Mouse (Mus musculus) heart, embryonic 10.5 days (tissue): ENCODE measurements around the gene Sptbn1. TPM values are rescaled to one million over a fixed set of nuclear protein-coding genes. Genes with fewer than 3 reads are reported as not detected.

ENCODE experiments used
- DNase-seq: peaks from one replicate; pipeline ENCODE4 v3.0.0-alpha.2; 2017; ENCODE audit warnings: low spot score
- H3K27ac ChIP-seq: fragments of 300-500 bp; sonication (generic); 2 replicates; pipeline ENCODE4 v1.5.1; 2016; ENCODE audit warnings: mild to moderate bottlenecking
- H3K27me3 ChIP-seq: fragments of 300-500 bp; sonication (generic); 2 replicates; pipeline ENCODE4 v1.6.1; 2016; ENCODE audit warnings: mild to moderate bottlenecking; ENCODE audit not compliant: poor library complexity, insufficient read depth, severe bottlenecking
- H3K36me3 ChIP-seq: fragments of 300-500 bp; sonication (generic); 2 replicates; pipeline ENCODE4 v1.6.1; 2016; ENCODE audit warnings: mild to moderate bottlenecking, moderate library complexity
- H3K4me1 ChIP-seq: fragments of 300-500 bp; sonication (generic); 2 replicates; pipeline ENCODE4 v1.6.1; 2016; ENCODE audit warnings: mild to moderate bottlenecking
- H3K4me3 ChIP-seq: fragments of 300-500 bp; sonication (generic); 2 replicates; pipeline ENCODE4 v1.5.1; 2016; ENCODE audit warnings: mild to moderate bottlenecking, moderate library complexity
- H3K9me3 ChIP-seq: fragments of 300-500 bp; sonication (generic); 2 replicates; pipeline ENCODE4 v1.6.1; 2016; ENCODE audit warnings: mild to moderate bottlenecking, moderate library complexity
- WGBS: fragments of 180-500 bp; shearing (Covaris S2); methylation state at CpG from one replicate; pipeline ENCODE4 v1.1.7; 2016; 5-methylcytosine and 5-hydroxymethylcytosine counted together
- polyA plus RNA-seq: library from polyadenylated mRNA; unstranded; fragments of >200 nt; fragmentation: Nextera tagmentation; extraction: Ambion mirVana; gene quantifications from 2 replicates; pipeline ENCODE4 v1.2.1, GENCODE M21; 2016

Gene Sptbn1
- polyA plus RNA-seq, 1 experiment from 2014 or later, result 115 TPM

GRCm38 (mm10) chr11:30155887-30156286 is 112.1 kb downstream of the Sptbn1 start:
- WGBS, result 71% methylated on average over 2 of the region's 2 CpGs
- no peaks in the 10 kb centered on the region for H3K9me3 ChIP-seq
- peaks cover 48% of the 10 kb centered on the region for H3K36me3 ChIP-seq
- no peak overlapping the region for H3K4me3 ChIP-seq
- no peak for DNase-seq
- H3K27ac ChIP-seq, result peak overlapping the region; percentile 36; the same call in 1 of the 2 replicates
- H3K4me1 ChIP-seq, result peaks cover 64% of the 10 kb centered on the region
- no peaks in the 10 kb centered on the region for H3K27me3 ChIP-seq

- DNase-seq, result no peak
- no peaks in the 10 kb centered on the region for H3K27me3 ChIP-seq
- H3K9me3 ChIP-seq, result no peaks in the 10 kb centered on the region
- no peak overlapping the region for H3K4me3 ChIP-seq
- peaks cover 56% of the 10 kb centered on the region for H3K36me3 ChIP-seq
- peaks cover 55% of the 10 kb centered on the region for H3K4me1 ChIP-seq
- WGBS, result 23% methylated on average over 2 of the region's 2 CpGs
- no peak overlapping the region for H3K27ac ChIP-seq
These were observed 113.0 kb downstream of the Sptbn1 start for GRCm38 (mm10) chr11:30154980-30155379.

GRCm38 (mm10) chr11:30148888-30149287 is 119.1 kb downstream of the Sptbn1 start:
- Histone ChIP-seq H3K9me3 (no peaks in the 10 kb centered on the region), H3K27ac (no peak overlapping the region), H3K36me3 (peaks cover 92% of the 10 kb centered on the region), H3K4me3 (no peak overlapping the region), H3K27me3 (no peaks in the 10 kb centered on the region), H3K4me1 (peaks cover 9% of the 10 kb centered on the region)
- no peak for DNase-seq
- 72% methylated on average over 5 of the region's 5 CpGs for WGBS

GRCm38 (mm10) chr11:30148378-30148777 is 119.6 kb downstream of the Sptbn1 start:
- Histone ChIP-seq H3K4me3 (no peak overlapping the region), H3K4me1 (peaks cover 4% of the 10 kb centered on the region; the same call in 1 of the 2 replicates), H3K9me3 (no peaks in the 10 kb centered on the region), H3K27me3 (no peaks in the 10 kb centered on the region), H3K27ac (no peak overlapping the region), H3K36me3 (peaks cover 92% of the 10 kb centered on the region)
- no peak for DNase-seq

GRCm38 (mm10) chr11:30147882-30148281 is 120.1 kb downstream of the Sptbn1 start:
- H3K9me3 ChIP-seq, result no peaks in the 10 kb centered on the region
- H3K4me3 ChIP-seq, result no peak overlapping the region
- H3K27me3 ChIP-seq, result no peaks in the 10 kb centered on the region
- H3K4me1 ChIP-seq, result no peaks in the 10 kb centered on the region
- WGBS, result 88% methylated on average over 1 of the region's 1 CpGs
- no peak for DNase-seq
- H3K36me3 ChIP-seq, result peaks cover 92% of the 10 kb centered on the region
- H3K27ac ChIP-seq, result no peak overlapping the region

GRCm38 (mm10) chr11:30143090-30143489 is 124.9 kb downstream of the Sptbn1 start:
- WGBS, result 82% methylated on average over 6 of the region's 6 CpGs
- Histone ChIP-seq H3K4me3 (no peak overlapping the region), H3K9me3 (no peaks in the 10 kb centered on the region), H3K27me3 (no peaks in the 10 kb centered on the region), H3K4me1 (no peaks in the 10 kb centered on the region), H3K27ac (no peak overlapping the region), H3K36me3 (peaks cover 99% of the 10 kb centered on the region)
- DNase-seq, result no peak

GRCm38 (mm10) chr11:30139165-30139826 is 128.7 kb downstream of the Sptbn1 start:
- Histone ChIP-seq H3K9me3 (no peaks in the 10 kb centered on the region), H3K36me3 (peaks cover 99% of the 10 kb centered on the region), H3K27ac (0 out of 2 replicates have a peak overlapping the region, but pooled peaks have one; percentile 13), H3K4me1 (no peaks in the 10 kb centered on the region), H3K4me3 (no peak overlapping the region), H3K27me3 (no peaks in the 10 kb centered on the region)
- 60% methylated on average over 17 of the region's 17 CpGs for WGBS
- no peak for DNase-seq

GRCm38 (mm10) chr11:30137081-30137480 is 130.9 kb downstream of the Sptbn1 start:
- Histone ChIP-seq H3K4me3 (no peak overlapping the region), H3K9me3 (no peaks in the 10 kb centered on the region), H3K27me3 (no peaks in the 10 kb centered on the region), H3K4me1 (no peaks in the 10 kb centered on the region), H3K27ac (no peak overlapping the region), H3K36me3 (peaks cover 100% of the 10 kb centered on the region)
- 79% methylated on average over 12 of the region's 12 CpGs for WGBS
- no peak for DNase-seq

GRCm38 (mm10) chr11:30134058-30134457 is 133.9 kb downstream of the Sptbn1 start:
- Histone ChIP-seq H3K36me3 (peaks cover 98% of the 10 kb centered on the region), H3K9me3 (no peaks in the 10 kb centered on the region), H3K4me3 (no peak overlapping the region), H3K27me3 (no peaks in the 10 kb centered on the region), H3K27ac (no peak overlapping the region), H3K4me1 (no peaks in the 10 kb centered on the region)
- no peak for DNase-seq
- 66% methylated on average over 1 of the region's 1 CpGs for WGBS

GRCm38 (mm10) chr11:30132581-30132980 is 135.4 kb downstream of the Sptbn1 start:
- peaks cover 98% of the 10 kb centered on the region for H3K36me3 ChIP-seq
- no peak overlapping the region; the same call in 1 of the 2 replicates for H3K27ac ChIP-seq
- 90% methylated on average over 6 of the region's 6 CpGs for WGBS
- no peak overlapping the region for H3K4me3 ChIP-seq
- no peaks in the 10 kb centered on the region for H3K27me3 ChIP-seq
- DNase-seq, result no peak
- H3K4me1 ChIP-seq, result no peaks in the 10 kb centered on the region
- no peaks in the 10 kb centered on the region for H3K9me3 ChIP-seq

GRCm38 (mm10) chr11:30131640-30132039 is 136.3 kb downstream of the Sptbn1 start:
- H3K27me3 ChIP-seq, result no peaks in the 10 kb centered on the region
- no peaks in the 10 kb centered on the region for H3K4me1 ChIP-seq
- no peaks in the 10 kb centered on the region for H3K9me3 ChIP-seq
- 50% methylated on average over 4 of the region's 4 CpGs for WGBS
- H3K36me3 ChIP-seq, result peaks cover 97% of the 10 kb centered on the region
- no peak for DNase-seq
- H3K27ac ChIP-seq, result no peak overlapping the region
- no peak overlapping the region for H3K4me3 ChIP-seq

GRCm38 (mm10) chr11:30129339-30129738 is 138.6 kb downstream of the Sptbn1 start:
- Histone ChIP-seq H3K4me3 (no peak overlapping the region), H3K4me1 (no peaks in the 10 kb centered on the region), H3K27me3 (no peaks in the 10 kb centered on the region), H3K27ac (no peak overlapping the region), H3K9me3 (no peaks in the 10 kb centered on the region), H3K36me3 (peaks cover 91% of the 10 kb centered on the region)
- DNase-seq, result no peak
- 89% methylated on average over 7 of the region's 7 CpGs for WGBS

- Histone ChIP-seq H3K27me3 (no peaks in the 10 kb centered on the region), H3K4me1 (no peaks in the 10 kb centered on the region), H3K9me3 (no peaks in the 10 kb centered on the region), H3K36me3 (peaks cover 91% of the 10 kb centered on the region), H3K4me3 (no peak overlapping the region), H3K27ac (no peak overlapping the region)
- 81% methylated on average over 1 of the region's 1 CpGs for WGBS
- DNase-seq, result no peak
These were observed 141.1 kb downstream of the Sptbn1 start for GRCm38 (mm10) chr11:30126840-30127239.

GRCm38 (mm10) chr11:30118038-30118437 is 149.9 kb downstream of the Sptbn1 start:
- DNase-seq, result no peak
- no peaks in the 10 kb centered on the region for H3K9me3 ChIP-seq
- no peak overlapping the region for H3K4me3 ChIP-seq
- WGBS, result 82% methylated on average over 4 of the region's 4 CpGs
- H3K4me1 ChIP-seq, result no peaks in the 10 kb centered on the region
- H3K27me3 ChIP-seq, result no peaks in the 10 kb centered on the region
- no peak overlapping the region for H3K27ac ChIP-seq
- H3K36me3 ChIP-seq, result peaks cover 100% of the 10 kb centered on the region
